8 mouse cellular contexts compared by ENCODE assay signal in the genomic region with DNA sequence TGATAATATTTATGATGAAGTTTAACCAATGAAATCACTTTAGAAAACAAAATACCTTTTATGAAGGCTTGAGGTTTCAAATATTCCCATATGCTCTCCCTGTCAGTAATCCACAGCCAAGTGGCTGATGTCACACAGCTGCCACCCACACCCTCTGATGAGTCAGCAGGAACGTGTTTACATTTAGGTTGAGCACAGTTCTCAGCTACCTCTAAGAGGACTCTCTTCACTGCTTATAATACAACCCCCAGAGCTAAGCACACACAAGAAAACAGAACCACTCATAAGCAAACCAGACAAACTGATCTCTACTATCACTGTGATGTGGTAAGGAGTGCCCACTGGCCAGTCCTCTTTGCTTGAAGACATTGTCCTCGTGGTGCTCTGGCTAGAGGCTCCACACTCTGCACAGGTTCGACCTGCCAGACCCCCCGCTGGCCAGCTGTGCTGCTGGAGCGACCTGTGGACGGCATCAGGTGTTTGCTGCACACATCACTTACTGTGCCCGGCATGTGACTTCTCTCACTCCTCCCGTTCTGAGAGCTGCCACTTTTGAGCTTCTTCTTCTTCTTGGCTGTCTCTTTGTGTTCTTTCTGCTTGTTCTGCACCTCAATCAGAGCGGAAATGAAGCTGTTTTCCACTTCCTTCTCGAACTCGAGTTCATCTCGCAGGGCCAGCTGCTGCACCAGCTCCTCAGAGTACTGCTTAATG. TPM values are rescaled to one million over a fixed set of nuclear protein-coding genes. Genes with fewer than 3 reads are reported as not detected.
DNase-seq lines count a peak whose midpoint lies in the region; ATAC-seq lines count a peak whose summit lies in the region.

No protein-coding gene starts in this region.

- no peak overlapping the region for H3K4me2 ChIP-seq in kidney, embryonic 16.5 days (replicated peaks; ENCODE audit: low read depth, low read length)
- no peak overlapping the region for H3K4me2 ChIP-seq in kidney, embryonic 14.5 days (replicated peaks; ENCODE audit: low read depth, low read length)

- H3K9me3 ChIP-seq in kidney, embryonic 16.5 days (ENCODE audit: low read length): no peaks in the 10 kb centered on the region
- H3K9me3 ChIP-seq in kidney, embryonic 14.5 days (ENCODE audit: control insufficient read depth, low read length): no peaks in the 10 kb centered on the region

- H3K27me3 ChIP-seq in kidney, embryonic 16.5 days (ENCODE audit: insufficient read depth, low read length): no peaks in the 10 kb centered on the region
- H3K27me3 ChIP-seq in kidney, embryonic 14.5 days (ENCODE audit: control insufficient read depth, insufficient read depth, low read length): no peaks in the 10 kb centered on the region

- WGBS in kidney, embryonic 16.5 days: 75% methylated on average over 12 of the region's 12 CpGs
- WGBS in kidney, embryonic 14.5 days: 78% methylated on average over 12 of the region's 12 CpGs

- H3K36me3 ChIP-seq in kidney, embryonic 16.5 days (ENCODE audit: insufficient read depth, low read length): peaks cover 28% of the 10 kb centered on the region
- peaks cover 17% of the 10 kb centered on the region for H3K36me3 ChIP-seq in kidney, embryonic 14.5 days (ENCODE audit: control insufficient read depth, insufficient read depth, low read length)

- ATAC-seq in kidney, embryonic 16.5 days (ENCODE audit: low FRiP score, low TSS enrichment): peak; percentile 64
- ATAC-seq in kidney, embryonic 14.5 days (ENCODE audit: low FRiP score, low TSS enrichment): no peak
- 0 out of 2 replicates have a peak, but pooled peaks have one; percentile 9 for ATAC-seq in neutrophil, adult 5-6 weeks (ENCODE audit: extremely low read depth, insufficient number of reproducible peaks, low FRiP score, poor library complexity, severe bottlenecking)

- peaks cover 5% of the 10 kb centered on the region; the same call in 1 of the 2 replicates for H3K4me1 ChIP-seq in kidney, embryonic 16.5 days (ENCODE audit: insufficient read depth, low read length)
- H3K4me1 ChIP-seq in kidney, embryonic 14.5 days (ENCODE audit: control insufficient read depth, insufficient read depth, low read length): no peaks in the 10 kb centered on the region

- no peak overlapping the region for H3K9ac ChIP-seq in kidney, embryonic 16.5 days (replicated peaks; ENCODE audit: low read length)
- no peak overlapping the region for H3K9ac ChIP-seq in kidney, embryonic 14.5 days (ENCODE audit: low read depth, low read length)

- DNase-seq in CD8-positive naive resting alpha-beta T cell, adult 2 months (ENCODE audit: low read depth in 2 of 2, low spot score in 2 of 2): peak; percentile 8 to 16
- DNase-seq in induced T-regulatory cell, adult 2 months (ENCODE audit: low read depth): peak; percentile 54
- DNase-seq in urinary bladder, postnatal 4 days (ENCODE audit: low spot score in 2 of 2): no peak
- no peak for DNase-seq in spleen, adult 12 weeks (ENCODE audit: low spot score)
- no peak for DNase-seq in cerebellum, adult 18-20 months

- no peak overlapping the region for H3K4me3 ChIP-seq in kidney, embryonic 16.5 days (ENCODE audit: low read length)
- H3K4me3 ChIP-seq in kidney, embryonic 14.5 days (ENCODE audit: low read length): no peak overlapping the region

- 0 out of 2 replicates have a peak overlapping the region, but pooled peaks have one; percentile 14 for H3K27ac ChIP-seq in kidney, embryonic 16.5 days (ENCODE audit: low read length)
- H3K27ac ChIP-seq in kidney, embryonic 14.5 days (ENCODE audit: low read depth, low read length): no peak overlapping the region

RNA-seq across cellular contexts. Expression of a gene that starts 17.7 kb away (rescaled TPM):
- 42.8 TPM in 2 replicates for polyA plus RNA-seq in kidney, embryonic 16.5 days (2015; fragmentation: Nextera tagmentation; extraction: Ambion mirVana)
- polyA plus RNA-seq in kidney, embryonic 14.5 days (2014; fragmentation: Nextera tagmentation; extraction: Ambion mirVana): 30.8 and 42.0 TPM in 2 replicates
- 15.8 and 17.1 TPM in 2 replicates for total RNA-seq in neutrophil, adult 5-6 weeks (2017)

Comparison
In these comparisons a context has a peak if more than half of its experiments do, and no peak if none do; other contexts are left out.
1. DNase-seq: peak in CD8-positive naive resting alpha-beta T cell, adult 2 months (2 of 2) and induced T-regulatory cell, adult 2 months (single experiment); none in urinary bladder, postnatal 4 days (0 of 2), spleen, adult 12 weeks (single experiment) and cerebellum, adult 18-20 months (0 of 2).